Mouse (Mus musculus) cortical plate, adult 2 months (tissue): Measurements from ENCODE around the gene Jak3. TPM values are rescaled to one million over a fixed set of nuclear protein-coding genes. Genes with fewer than 3 reads are reported as not detected.
"Not testable (repeated sequence)": the region's sequence is repeated elsewhere in the genome, so short reads cannot be mapped to it uniquely, and the experiment has no call there.

Source experiments
- H3K27ac ChIP-seq: fragments of 200-500 bp; 2 replicates; pipeline ENCODE4 v1.5.1; 2012; ENCODE audit warnings: low read length, control low read depth, inconsistent platforms; ENCODE audit not compliant: insufficient read depth
- H3K4me1 ChIP-seq: fragments of 200-500 bp; 2 replicates; pipeline ENCODE4 v1.6.1; 2011; ENCODE audit warnings: low read length; ENCODE audit not compliant: control insufficient read depth, insufficient read depth
- H3K4me3 ChIP-seq: fragments of 200-500 bp; 2 replicates; pipeline ENCODE4 v1.5.1; 2011; ENCODE audit warnings: mild to moderate bottlenecking, low read length, control low read depth; ENCODE audit not compliant: insufficient read depth
- CTCF ChIP-seq: fragments of 200-500 bp; IDR thresholded peaks from 2 replicates; pipeline ENCODE4 v1.5.1; 2011; ENCODE audit warnings: mild to moderate bottlenecking, control low read depth, low read length; ENCODE audit not compliant: insufficient read depth; ENCODE audit errors: extremely low read depth
- POLR2A ChIP-seq: fragments of 200-500 bp; IDR thresholded peaks from 2 replicates; pipeline ENCODE4 v1.6.1; 2011; ENCODE audit warnings: mild to moderate bottlenecking, low read length, control low read depth; ENCODE audit not compliant: insufficient read depth; ENCODE audit errors: extremely low read depth
- polyA plus RNA-seq: library from polyadenylated mRNA; depleted of rRNA; stranded (reverse); fragments of >200 nt; gene quantifications from 2 replicates; pipeline ENCODE4 v1.2.3, GENCODE M21; 2012; rRNA removed

Jak3 gene
- polyA plus RNA-seq, 1 experiment, result 6.0 TPM

- Histone ChIP-seq H3K4me3 (peak overlapping the region; percentile 28), H3K27ac (peak overlapping the region; percentile 1; the same call in 1 of the 2 replicates), H3K4me1 (0 out of 2 replicates have a peak, but pooled peaks cover 2% of the 10 kb centered on the region)
- TF ChIP-seq CTCF (no peak), POLR2A (peak; percentile 33; the same call in 1 of the 2 replicates)
Observed at GRCm38 (mm10) chr8:71728240-71728785, 52.2 kb downstream of the Jak3 start.

GRCm38 (mm10) chr8:71728826-71729620, 52.9 kb downstream of the Jak3 start:
- no peak for TF ChIP-seq CTCF
- TF ChIP-seq POLR2A, result no peak
- Histone ChIP-seq H3K27ac (peak overlapping the region; percentile 1; the same call in 1 of the 2 replicates), H3K4me1 (0 out of 2 replicates have a peak, but pooled peaks cover 2% of the 10 kb centered on the region), H3K4me3 (peak overlapping the region; percentile 28)

GRCm38 (mm10) chr8:71731652-71732230, 55.6 kb downstream of the Jak3 start:
- Histone ChIP-seq H3K4me1 (no peaks in the 10 kb centered on the region), H3K27ac (no peak overlapping the region), H3K4me3 (no peak overlapping the region)
- TF ChIP-seq CTCF (peak; percentile 69), POLR2A (no peak)

GRCm38 (mm10) chr8:71738316-71738715, 62.2 kb downstream of the Jak3 start:
- H3K4me1 ChIP-seq, H3K4me3 ChIP-seq, H3K27ac ChIP-seq: not testable (repeated sequence)

Other genes with a start within 250 kb of the Jak3 start
- 475 and 506 TPM in 2 replicates for gene Abhd8, start 212.6 kb upstream of the Jak3 start, polyA plus RNA-seq
- 47.8 and 50.0 TPM in 2 replicates for gene Mrpl34, start 211.3 kb upstream of the Jak3 start, polyA plus RNA-seq
- 115 and 126 TPM in 2 replicates for gene Dda1, start 207.1 kb upstream of the Jak3 start, polyA plus RNA-seq
- 69.2 and 75.1 TPM in 2 replicates for gene Ano8, start 190.3 kb upstream of the Jak3 start, polyA plus RNA-seq
- 35.0 and 37.4 TPM in 2 replicates for gene Gtpbp3, start 188.2 kb upstream of the Jak3 start, polyA plus RNA-seq
- 11.0 and 11.9 TPM in 2 replicates for gene Plvap, start 164.5 kb upstream of the Jak3 start, polyA plus RNA-seq
- gene Ccdc194, start 150.6 kb upstream of the Jak3 start, polyA plus RNA-seq, result not detected in 2 replicates
- gene Bst2, start 138.8 kb upstream of the Jak3 start, polyA plus RNA-seq, result 20.0 and 20.5 TPM in 2 replicates
- 95.4 and 100 TPM in 2 replicates for gene Mvb12a, start 133.4 kb upstream of the Jak3 start, polyA plus RNA-seq
- 0.19 and 0.30 TPM in 2 replicates for gene Tmem221, start 117.4 kb upstream of the Jak3 start, polyA plus RNA-seq
- 0.04 and 0.08 TPM in 2 replicates for gene Nxnl1, start 109.7 kb upstream of the Jak3 start, polyA plus RNA-seq
- gene Slc27a1, start 107.4 kb upstream of the Jak3 start, polyA plus RNA-seq, result 146 and 167 TPM in 2 replicates
- 34.3 and 35.4 TPM in 2 replicates for gene Pgls, start 84.1 kb upstream of the Jak3 start, polyA plus RNA-seq
- gene Fam129c, start 78.6 kb upstream of the Jak3 start, polyA plus RNA-seq, result 2.8 and 3.4 TPM in 2 replicates
- 100 and 104 TPM in 2 replicates for gene Colgalt1, start 65.3 kb upstream of the Jak3 start, polyA plus RNA-seq
- 199 and 221 TPM in 2 replicates for gene Unc13a, start 4.5 kb upstream of the Jak3 start, polyA plus RNA-seq
- 1.4 and 1.6 TPM in 2 replicates for gene Insl3, start 12.9 kb downstream of the Jak3 start, polyA plus RNA-seq
- gene B3gnt3, start 25.5 kb downstream of the Jak3 start, polyA plus RNA-seq, result 0.74 and 0.86 TPM in 2 replicates
- gene Fcho1, start 49.4 kb downstream of the Jak3 start, polyA plus RNA-seq, result 218 and 247 TPM in 2 replicates
- gene Zfp709, start 205.7 kb downstream of the Jak3 start, polyA plus RNA-seq, result 2.9 TPM in 2 replicates
- 4.3 and 4.8 TPM in 2 replicates for gene Zfp882, start 232.3 kb downstream of the Jak3 start, polyA plus RNA-seq
- 20.0 and 20.3 TPM in 2 replicates for gene Zfp617, start 232.3 kb downstream of the Jak3 start, polyA plus RNA-seq